ENCODE assay signal across 20 mouse cellular contexts in the genomic region with DNA sequence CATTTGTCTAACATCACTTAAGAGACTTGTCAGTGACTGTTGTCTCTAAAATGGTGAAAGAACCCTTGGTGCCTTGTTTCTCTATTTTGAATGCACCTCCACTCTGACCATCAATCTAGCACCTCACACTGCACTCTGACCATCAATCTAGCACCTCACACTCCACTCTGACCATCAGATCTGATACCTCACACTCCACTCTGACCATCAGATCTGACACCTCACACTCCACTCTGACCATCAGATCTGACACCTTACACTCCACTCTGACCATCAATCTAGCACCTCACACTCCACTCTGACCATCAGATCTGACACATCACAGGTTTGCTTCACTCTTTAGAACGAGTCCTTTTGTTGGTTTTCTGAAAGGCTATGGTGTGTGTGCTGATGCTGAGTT. TPM values are rescaled to one million over a fixed set of nuclear protein-coding genes. Genes with fewer than 3 reads are reported as not detected.
DNase-seq lines count a peak whose midpoint lies in the region; ATAC-seq lines count a peak whose summit lies in the region.
"Had no signal": no experiment of that assay in that cellular context is flagged by ENCODE, and none has a peak within 500 bp of the region (broad histone marks: within the 10 kb centered on the region; RNA-seq: fewer than 3 reads in every experiment).

No protein-coding gene starts in this region.

- peak; percentile 34 to 72 for DNase-seq in natural killer cell, adult 2 months (ENCODE audit: low spot score in 2 of 2)
- DNase-seq in embryo, embryonic 9.5 days (ENCODE audit: extremely low spot score), result no peak
- no peak for DNase-seq in Muller cell, postnatal 12 days (ENCODE audit: inconsistent ontology term)
- DNase-seq: adrenal gland, adult 2 months; adrenal gland, adult 8-10 months; adrenal gland, postnatal 10 days; adrenal gland, postnatal 14 days; adrenal gland, postnatal 25 days; adrenal gland, postnatal 36 days; B cell, adult 2 months; cerebellum, adult 11 months; cerebellum, adult 11-12 months; cerebellum, adult 18-20 months; cerebellum, adult 2 months had no signal

- peak; percentile 30 for ATAC-seq in megakaryocyte, adult 5-6 weeks (ENCODE audit: poor library complexity, severe bottlenecking)
- peak; percentile 88 for ATAC-seq in monocyte, adult 5-6 weeks (replicated peaks; ENCODE audit: insufficient number of reproducible peaks, low FRiP score, low TSS enrichment, poor library complexity, severe bottlenecking)
- ATAC-seq in granulocyte monocyte progenitor cell, adult 5-6 weeks (replicated peaks; ENCODE audit: poor library complexity, severe bottlenecking), result no peak
- ATAC-seq: activated CD4-positive, CD25-positive, alpha-beta regulatory T cell, adult 4 months; CD4-positive, CD25-positive, alpha-beta regulatory T cell, adult 4 months; Patski had no signal

RNA-seq across cellular contexts. Expression of gene Slc30a9, which starts 17.3 kb away (rescaled TPM):
- total RNA-seq in megakaryocyte, adult 5-6 weeks (2015), result 17.4 and 22.5 TPM in 2 replicates
- total RNA-seq in megakaryocyte, adult 5-6 weeks (2017), result 20.3 and 42.4 TPM in 2 replicates
- total RNA-seq in monocyte, adult 5-6 weeks (2017), result 33.4 to 55.8 TPM (median 37.3 TPM) in 3 replicates
- total RNA-seq in granulocyte monocyte progenitor cell, adult 5-6 weeks (2014; fragmentation: Nextera tagmentation), result 30.4 and 44.6 TPM in 2 replicates
- 23.8 and 36.6 TPM in 2 replicates for total RNA-seq in granulocyte monocyte progenitor cell, adult 5-6 weeks (2017)

Comparison
In these comparisons a context has a peak if more than half of its experiments do, and no peak if none do; other contexts are left out.
1. DNase-seq: peak in natural killer cell, adult 2 months (2 of 2); none in embryo, embryonic 9.5 days (single experiment) and Muller cell, postnatal 12 days (single experiment).